Mouse (Mus musculus): Measurements from ENCODE around the gene Cdk20.
"Not testable (repeated sequence)": the region's sequence is repeated elsewhere in the genome, so short reads cannot be mapped to it uniquely, and the experiment has no call there.

Gene Cdk20

GRCm38 (mm10) chr13:64421952-64422606, 10.0 kb upstream of the Cdk20 start:
- DNase-seq (ENCODE audit: low spot score in 2 of 2): no peak

GRCm38 (mm10) chr13:64422607-64422957, 9.5 kb upstream of the Cdk20 start:
- no peak for DNase-seq (ENCODE audit: low spot score in 2 of 2)

- DNase-seq (ENCODE audit: low spot score in 2 of 2): no peak
Measured at GRCm38 (mm10) chr13:64424347-64424746, 7.8 kb upstream of the Cdk20 start.

GRCm38 (mm10) chr13:64425280-64425679, 6.8 kb upstream of the Cdk20 start:
- DNase-seq (ENCODE audit: low spot score in 2 of 2): no peak

- DNase-seq (ENCODE audit: low spot score in 2 of 2): no peak
Measured at GRCm38 (mm10) chr13:64429328-64429727, 2.8 kb upstream of the Cdk20 start.

- no peak for DNase-seq (ENCODE audit: low spot score in 2 of 2)
Measured at GRCm38 (mm10) chr13:64437801-64438200, 5.7 kb downstream of the Cdk20 start.

GRCm38 (mm10) chr13:64438863-64439452, 6.8 kb downstream of the Cdk20 start:
- peak; percentile 36 to 53 for DNase-seq (ENCODE audit: low spot score in 2 of 2)

- no peak for DNase-seq (ENCODE audit: low spot score in 2 of 2)
Measured at GRCm38 (mm10) chr13:64439471-64439870, 7.4 kb downstream of the Cdk20 start.

- DNase-seq (ENCODE audit: low spot score in 2 of 2): no peak
Measured at GRCm38 (mm10) chr13:64440592-64440991, 8.5 kb downstream of the Cdk20 start.

- DNase-seq (ENCODE audit: low spot score in 2 of 2): peak in 1 of 2 experiments; percentile 43
Measured at GRCm38 (mm10) chr13:64443263-64443894, 11.3 kb downstream of the Cdk20 start.

GRCm38 (mm10) chr13:64445254-64445920, 13.3 kb downstream of the Cdk20 start:
- DNase-seq (ENCODE audit: low spot score in 2 of 2): no peak

GRCm38 (mm10) chr13:64447947-64448346, 15.8 kb downstream of the Cdk20 start:
- DNase-seq (ENCODE audit: low spot score in 2 of 2): no peak

- DNase-seq (ENCODE audit: low spot score in 2 of 2): no peak
Measured at GRCm38 (mm10) chr13:64448729-64449128, 16.6 kb downstream of the Cdk20 start.

GRCm38 (mm10) chr13:64450001-64450794, 18.1 kb downstream of the Cdk20 start:
- no peak for DNase-seq (ENCODE audit: low spot score in 2 of 2)

- not testable (repeated sequence) for DNase-seq (ENCODE audit: low spot score in 2 of 2)
Measured at GRCm38 (mm10) chr13:64457225-64457978, 25.3 kb downstream of the Cdk20 start.

- DNase-seq (ENCODE audit: low spot score in 2 of 2): no peak
Measured at GRCm38 (mm10) chr13:64458181-64458580, 26.1 kb downstream of the Cdk20 start.

GRCm38 (mm10) chr13:64462581-64462980, 30.5 kb downstream of the Cdk20 start:
- no peak for DNase-seq (ENCODE audit: low spot score in 2 of 2)

GRCm38 (mm10) chr13:64465166-64465565, 33.1 kb downstream of the Cdk20 start:
- DNase-seq (ENCODE audit: low spot score in 2 of 2): no peak

- DNase-seq (ENCODE audit: low spot score in 2 of 2): no peak
Measured at GRCm38 (mm10) chr13:64467886-64468285, 35.8 kb downstream of the Cdk20 start.

- no peak for DNase-seq (ENCODE audit: low spot score in 2 of 2)
Measured at GRCm38 (mm10) chr13:64477968-64478367, 45.9 kb downstream of the Cdk20 start.

GRCm38 (mm10) chr13:64479960-64480359, 47.8 kb downstream of the Cdk20 start:
- no peak for DNase-seq (ENCODE audit: low spot score in 2 of 2)

Measured in urinary bladder, adult 18-20 months (tissue).